ENCODE assay signal across 8 mouse cellular contexts in the genomic region with DNA sequence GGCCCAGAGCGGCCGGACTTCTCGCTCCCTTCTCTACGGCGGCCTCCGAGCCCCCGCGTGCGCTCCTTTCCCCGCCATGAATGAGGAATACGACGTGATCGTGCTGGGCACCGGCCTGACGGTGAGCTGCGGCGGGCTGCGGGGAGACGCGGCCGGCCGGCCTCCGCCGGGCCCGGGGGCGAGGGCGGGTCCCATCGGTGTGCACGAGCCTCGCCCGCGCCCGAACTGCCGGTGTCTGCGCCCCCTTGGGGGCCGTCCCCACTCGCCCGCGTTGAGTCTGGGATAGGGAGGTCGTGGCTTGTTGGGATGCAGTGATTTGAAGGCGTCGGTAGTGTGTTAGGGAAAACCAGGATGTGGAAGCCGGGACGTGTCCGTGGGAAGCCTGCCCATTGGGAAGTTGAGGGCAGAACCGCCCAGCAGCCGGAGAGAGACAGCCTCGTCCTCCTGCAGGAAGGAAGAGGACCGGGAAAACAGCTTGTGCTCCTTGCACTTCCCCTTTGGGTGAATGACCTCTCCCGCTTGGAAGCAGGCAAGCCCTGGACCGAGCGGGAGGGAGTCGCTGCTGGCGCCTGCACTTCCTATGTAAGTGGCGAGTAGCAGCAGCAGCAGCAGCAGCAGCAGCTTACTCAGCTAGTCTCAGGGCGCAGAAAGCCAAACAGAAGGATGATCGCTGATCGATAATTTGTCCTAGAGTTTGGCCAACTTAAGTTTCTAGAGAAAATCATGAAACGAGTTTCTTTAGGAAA. TPM values are rescaled to one million over a fixed set of nuclear protein-coding genes. Genes with fewer than 3 reads are reported as not detected.
DNase-seq lines count a peak whose midpoint lies in the region; ATAC-seq and TF ChIP-seq lines count a peak whose summit lies in the region.

No protein-coding gene starts in this region.

- no peaks in the 10 kb centered on the region for H3K9me3 ChIP-seq in intestine, embryonic 15.5 days

- intact Hi-C loops in gastrocnemius, postnatal 36 days (cut with DNase I) = loop anchor here (2.0 kb wide), 1 partner anchor 72 kb away; the partner anchor contains the start of gene Fam208b
- intact Hi-C loops in left cerebral cortex, postnatal 36 days (cut with DNase I) = loop anchor here (10.0 kb wide), 1 partner anchor 134 kb away; no protein-coding TSS in a partner anchor

- peak overlapping the region; percentile 95 for H3K9ac ChIP-seq in intestine, embryonic 15.5 days

- H3K4me2 ChIP-seq in intestine, embryonic 15.5 days (replicated peaks) = peak overlapping the region; percentile 66

- H3K4me3 ChIP-seq in spleen, adult 2 months (ENCODE audit: extremely low read depth, insufficient read depth, insufficient read length) = peak overlapping the region; percentile 80
- peak overlapping the region; percentile 93 for H3K4me3 ChIP-seq in intestine, embryonic 15.5 days (replicated peaks)

- no peak for TF ChIP-seq CTCF in spleen, adult 2 months (IDR thresholded peaks at IDR 0.05; ENCODE audit: extremely low read depth, insufficient read depth, insufficient read length, insufficient replicate concordance)

- no peak for DNase-seq in spleen, adult 2 months (ENCODE audit: low read depth in 1 of 2, low spot score in 2 of 2)
- DNase-seq in spleen, adult 12 weeks (ENCODE audit: low spot score) = no peak
- DNase-seq in embryo, embryonic 11.5 days (ENCODE audit: low read depth, low spot score) = peak; percentile 46
- peak; percentile 72 to 78 for DNase-seq in gastrocnemius, postnatal 36 days
- DNase-seq in left cerebral cortex, postnatal 36 days (ENCODE audit: low spot score in 2 of 2) = peak; percentile 74 to 79
- peak; percentile 73 for DNase-seq in mesoderm, embryonic 11.5 days (ENCODE audit: low read depth, low spot score)
- peak; percentile 45 to 56 for DNase-seq in right cerebral cortex, postnatal 36 days (ENCODE audit: low spot score in 2 of 2)

- TF ChIP-seq POLR2A in spleen, adult 2 months (IDR thresholded peaks at IDR 0.05; ENCODE audit: low read depth, low read length) = no peak

- under 1% methylated on average over 59 of the region's 59 CpGs for WGBS in spleen, adult 2 months
- WGBS in intestine, embryonic 15.5 days = under 1% methylated on average over 59 of the region's 59 CpGs

- peak overlapping the region; percentile 97 for H3K27ac ChIP-seq in spleen, adult 2 months (ENCODE audit: insufficient read depth, low read length)
- peak overlapping the region; percentile 100 for H3K27ac ChIP-seq in intestine, embryonic 15.5 days

- peaks cover 8% of the 10 kb centered on the region for H3K4me1 ChIP-seq in spleen, adult 2 months (ENCODE audit: control insufficient read depth, insufficient read depth, insufficient read length)
- peaks cover 6% of the 10 kb centered on the region; the same call in 1 of the 2 replicates for H3K4me1 ChIP-seq in intestine, embryonic 15.5 days (replicated peaks)

- ATAC-seq in intestine, embryonic 15.5 days = peak; percentile 79

- no peaks in the 10 kb centered on the region for H3K36me3 ChIP-seq in spleen, adult 2 months (ENCODE audit: control insufficient read depth, insufficient read depth, low read length)
- H3K36me3 ChIP-seq in intestine, embryonic 15.5 days = no peaks in the 10 kb centered on the region

- no peaks in the 10 kb centered on the region for H3K27me3 ChIP-seq in spleen, adult 2 months (ENCODE audit: control insufficient read depth, insufficient read depth, low read length)
- no peaks in the 10 kb centered on the region for H3K27me3 ChIP-seq in intestine, embryonic 15.5 days (replicated peaks)

RNA-seq across cellular contexts. Expression of gene Gdi2, which starts 0.5 kb away (rescaled TPM):
- polyA plus RNA-seq in spleen, adult 2 months (2012; rRNA removed) = 114 and 130 TPM in 2 replicates
- 100 to 1,000 TPM; 121 to 134 TPM for total RNA-seq in gastrocnemius, postnatal 36 days (2021)
- 427 and 443 TPM in 2 replicates for polyA plus RNA-seq in intestine, embryonic 15.5 days (2015; fragmentation: Nextera tagmentation; extraction: Ambion mirVana)
- 100 to 1,000 TPM; 277 to 299 TPM for total RNA-seq in left cerebral cortex, postnatal 36 days (2021)

Comparison
In these comparisons a context has a peak if more than half of its experiments do, and no peak if none do; other contexts are left out.
1. DNase-seq: peak in embryo, embryonic 11.5 days (single experiment), gastrocnemius, postnatal 36 days (2 of 2), left cerebral cortex, postnatal 36 days (2 of 2), mesoderm, embryonic 11.5 days (single experiment) and right cerebral cortex, postnatal 36 days (2 of 2); none in spleen, adult 2 months (0 of 2) and spleen, adult 12 weeks (single experiment).